Mouse (Mus musculus) lung, adult 2 months (tissue): ENCODE data around the gene Asah2. TPM values are rescaled to one million over a fixed set of nuclear protein-coding genes. Genes with fewer than 3 reads are reported as not detected.

Experiments
- DNase-seq: peaks from one replicate; pipeline ENCODE4 v3.0.0; 2022
- H3K4me1 ChIP-seq: fragments of 200-500 bp; 2 replicates; pipeline ENCODE4 v1.6.1; 2011; ENCODE audit warnings: low read length; ENCODE audit not compliant: control insufficient read depth, insufficient read depth
- H3K4me3 ChIP-seq: fragments of 200-500 bp; replicated peaks from 2 replicates; pipeline ENCODE3; 2011; ENCODE audit warnings: low read depth, mild to moderate bottlenecking, control low read depth, low read length; ENCODE audit errors: extremely low read depth
- CTCF ChIP-seq: fragments of 200-500 bp; IDR thresholded peaks from 2 replicates; pipeline ENCODE4 v1.5.1; 2011; ENCODE audit warnings: mild to moderate bottlenecking, low read length, control low read depth; ENCODE audit not compliant: insufficient read depth
- POLR2A ChIP-seq: fragments of 200-500 bp; IDR thresholded peaks from 2 replicates; pipeline ENCODE4 v1.6.1; 2011; ENCODE audit warnings: low read depth, mild to moderate bottlenecking, control low read depth, low read length, borderline replicate concordance; ENCODE audit errors: extremely low read depth
- WGBS: fragments of 180-500 bp; shearing (Covaris S2); methylation state at CpG from one replicate; pipeline ENCODE4 v1.1.7; 2018; 5-methylcytosine and 5-hydroxymethylcytosine counted together
- polyA plus RNA-seq: library from polyadenylated mRNA; depleted of rRNA; stranded (reverse); fragments of >200 nt; gene quantifications from 2 replicates; pipeline ENCODE4 v1.2.3, GENCODE M21; 2012

Gene Asah2
- polyA plus RNA-seq, 1 experiment = 12.3 TPM

- DNase-seq = no peak
- TF ChIP-seq POLR2A = no peak
- no peak for TF ChIP-seq CTCF
- WGBS = 82% methylated on average over 4 of the region's 4 CpGs
- Histone ChIP-seq H3K4me1 (peaks cover 3% of the 10 kb centered on the region; the same call in 1 of the 2 replicates), H3K4me3 (no peak overlapping the region)
These were observed 40.3 kb downstream of the Asah2 start for GRCm38 (mm10) chr19:32067669-32068068.

- no peak for DNase-seq
- TF ChIP-seq CTCF (no peak), POLR2A (no peak)
- Histone ChIP-seq H3K4me3 (no peak overlapping the region), H3K4me1 (peaks cover 3% of the 10 kb centered on the region; the same call in 1 of the 2 replicates)
- 75% methylated on average over 1 of the region's 1 CpGs for WGBS
These were observed 46.7 kb downstream of the Asah2 start for GRCm38 (mm10) chr19:32061294-32061693.

- DNase-seq = no peak
- TF ChIP-seq CTCF (no peak), POLR2A (no peak)
- no peaks in the 10 kb centered on the region for H3K4me1 ChIP-seq
- WGBS = 84% methylated on average over 1 of the region's 1 CpGs
- H3K4me3 ChIP-seq = no peak overlapping the region
These were observed 51.8 kb downstream of the Asah2 start for GRCm38 (mm10) chr19:32056252-32056651.

- no peak for DNase-seq
- 60% methylated on average over 1 of the region's 1 CpGs for WGBS
These were observed 52.3 kb downstream of the Asah2 start for GRCm38 (mm10) chr19:32055725-32056124.

GRCm38 (mm10) chr19:32051251-32051650, 56.8 kb downstream of the Asah2 start:
- Histone ChIP-seq H3K4me3 (no peak overlapping the region), H3K4me1 (no peaks in the 10 kb centered on the region)
- TF ChIP-seq POLR2A = no peak
- TF ChIP-seq CTCF = no peak
- DNase-seq = no peak
- 94% methylated on average over 2 of the region's 2 CpGs for whole genome bisulfite sequencing

More at GRCm38 (mm10) chr19:32055725-32056124, 52.3 kb downstream of the Asah2 start:
- Histone ChIP-seq H3K4me3 (no peak overlapping the region), H3K4me1 (no peaks in the 10 kb centered on the region)
- TF ChIP-seq CTCF = no peak
- TF ChIP-seq POLR2A = no peak

GRCm38 (mm10) chr19:32032881-32033280, 75.1 kb downstream of the Asah2 start:
- H3K4me3 ChIP-seq = no peak overlapping the region
- DNase-seq = no peak
- TF ChIP-seq POLR2A (no peak), CTCF (no peak)
- 72% methylated on average over 4 of the region's 4 CpGs for WGBS
- H3K4me1 ChIP-seq = no peaks in the 10 kb centered on the region

GRCm38 (mm10) chr19:32030430-32030829, 77.6 kb downstream of the Asah2 start:
- Histone ChIP-seq H3K4me3 (no peak overlapping the region), H3K4me1 (no peaks in the 10 kb centered on the region)
- whole genome bisulfite sequencing = 3% methylated on average over 1 of the region's 1 CpGs
- TF ChIP-seq CTCF (no peak), POLR2A (no peak)
- DNase-seq = no peak

GRCm38 (mm10) chr19:32025443-32025842, 82.6 kb downstream of the Asah2 start:
- WGBS = 94% methylated on average over 3 of the region's 3 CpGs
- DNase-seq = no peak

GRCm38 (mm10) chr19:32019722-32020121, 88.3 kb downstream of the Asah2 start:
- Histone ChIP-seq H3K4me1 (no peaks in the 10 kb centered on the region), H3K4me3 (no peak overlapping the region)
- WGBS = 76% methylated on average over 8 of the region's 8 CpGs
- DNase-seq = no peak
- TF ChIP-seq POLR2A = no peak
- no peak for TF ChIP-seq CTCF

More at GRCm38 (mm10) chr19:32025443-32025842, 82.6 kb downstream of the Asah2 start:
- Histone ChIP-seq H3K4me1 (no peaks in the 10 kb centered on the region), H3K4me3 (no peak overlapping the region)
- TF ChIP-seq CTCF (no peak), POLR2A (no peak)

- no peak for DNase-seq
These were observed 89.4 kb downstream of the Asah2 start for GRCm38 (mm10) chr19:32018585-32018984.

More at GRCm38 (mm10) chr19:32018585-32018984, 89.4 kb downstream of the Asah2 start:
- whole genome bisulfite sequencing = 54% methylated on average over 7 of the region's 7 CpGs
- TF ChIP-seq POLR2A (no peak), CTCF (no peak)
- Histone ChIP-seq H3K4me1 (no peaks in the 10 kb centered on the region), H3K4me3 (no peak overlapping the region)
